Mouse (Mus musculus): ENCODE results near the gene Rpl35a. TPM values are rescaled to one million over a fixed set of nuclear protein-coding genes. Genes with fewer than 3 reads are reported as not detected.

Rpl35a gene
- polyA plus RNA-seq, 2 experiments: 1,006 to 1,399 TPM

- peaks cover 11% of the 10 kb centered on the region for H3K36me3 ChIP-seq (ENCODE audit: control insufficient read depth, insufficient read depth, low read length)
- no peak for TF ChIP-seq POLR2A (IDR thresholded peaks at IDR 0.05; ENCODE audit: borderline replicate concordance, extremely low read depth, insufficient read depth, insufficient read length)
- ATAC-seq (ENCODE audit: low FRiP score, low read depth): no peak
- no peaks in the 10 kb centered on the region for H3K4me1 ChIP-seq (ENCODE audit: control insufficient read depth, insufficient read depth, low read length)
- H3K4me3 ChIP-seq (replicated peaks; ENCODE audit: low read length): no peak overlapping the region
- DNase-seq (ENCODE audit: low spot score): no peak
- H3K27me3 ChIP-seq (ENCODE audit: control insufficient read depth, insufficient read depth, low read length): no peaks in the 10 kb centered on the region
- no peak overlapping the region for H3K4me2 ChIP-seq (replicated peaks; ENCODE audit: low read depth, low read length, severe bottlenecking)
- no peak overlapping the region for H3K9ac ChIP-seq (ENCODE audit: low read depth, low read length, severe bottlenecking)
- H3K9me3 ChIP-seq (ENCODE audit: control insufficient read depth, low read length): no peaks in the 10 kb centered on the region
- no peak overlapping the region for H3K27ac ChIP-seq (replicated peaks; ENCODE audit: low read depth, low read length)
Measured at GRCm38 (mm10) chr16:33070928-33071327, 14.7 kb downstream of the Rpl35a start.

DNA sequence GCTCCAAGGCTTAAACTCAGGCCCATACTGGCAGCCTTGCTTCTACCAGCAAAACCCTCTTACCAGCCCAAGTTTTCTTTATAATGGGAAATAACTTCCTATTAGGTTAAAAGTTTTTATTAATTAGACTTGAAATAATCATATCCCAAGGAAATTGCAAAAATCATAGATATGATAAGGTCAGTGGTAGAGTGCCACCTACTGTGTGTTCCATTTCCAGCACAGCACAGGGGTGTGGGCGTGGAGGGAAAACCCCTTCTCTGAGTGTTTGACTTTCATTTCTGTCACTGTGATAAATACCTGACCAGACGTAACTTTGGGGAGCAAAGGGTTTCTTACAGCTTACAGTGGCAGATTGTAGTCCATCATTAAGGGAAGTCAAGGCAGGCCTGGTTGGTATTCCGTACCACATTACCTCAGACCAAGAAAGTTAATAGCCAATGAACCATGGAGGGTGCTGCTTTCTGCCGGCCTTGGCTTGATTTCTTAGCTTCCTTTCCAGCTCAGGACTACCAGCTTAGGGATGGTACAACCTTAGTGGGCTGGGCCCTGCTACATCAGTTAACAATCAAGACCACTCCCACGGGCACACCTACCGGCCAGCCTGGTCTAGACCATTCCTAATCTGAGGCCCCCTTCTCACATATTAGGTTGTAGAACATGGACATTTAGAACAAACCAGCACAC is 16.8 kb downstream of the Rpl35a start:
- no peak overlapping the region for H3K4me3 ChIP-seq (replicated peaks; ENCODE audit: low read length)
- H3K27ac ChIP-seq (replicated peaks; ENCODE audit: low read depth, low read length): no peak overlapping the region
- H3K9me3 ChIP-seq (ENCODE audit: control insufficient read depth, low read length): no peaks in the 10 kb centered on the region
- no peak overlapping the region for H3K9ac ChIP-seq (ENCODE audit: low read depth, low read length, severe bottlenecking)
- DNase-seq (ENCODE audit: low spot score) (no peak), ATAC-seq (ENCODE audit: low FRiP score, low read depth) (no peak)
- H3K27me3 ChIP-seq (ENCODE audit: control insufficient read depth, insufficient read depth, low read length): no peaks in the 10 kb centered on the region
- no peaks in the 10 kb centered on the region for H3K4me1 ChIP-seq (ENCODE audit: control insufficient read depth, insufficient read depth, low read length)
- no peak overlapping the region for H3K4me2 ChIP-seq (replicated peaks; ENCODE audit: low read depth, low read length, severe bottlenecking)
- TF ChIP-seq POLR2A (IDR thresholded peaks at IDR 0.05; ENCODE audit: borderline replicate concordance, extremely low read depth, insufficient read depth, insufficient read length): no peak
- 87% methylated on average over 6 of the region's 6 CpGs for WGBS
- H3K36me3 ChIP-seq (ENCODE audit: control insufficient read depth, insufficient read depth, low read length): peaks cover 11% of the 10 kb centered on the region

DNA sequence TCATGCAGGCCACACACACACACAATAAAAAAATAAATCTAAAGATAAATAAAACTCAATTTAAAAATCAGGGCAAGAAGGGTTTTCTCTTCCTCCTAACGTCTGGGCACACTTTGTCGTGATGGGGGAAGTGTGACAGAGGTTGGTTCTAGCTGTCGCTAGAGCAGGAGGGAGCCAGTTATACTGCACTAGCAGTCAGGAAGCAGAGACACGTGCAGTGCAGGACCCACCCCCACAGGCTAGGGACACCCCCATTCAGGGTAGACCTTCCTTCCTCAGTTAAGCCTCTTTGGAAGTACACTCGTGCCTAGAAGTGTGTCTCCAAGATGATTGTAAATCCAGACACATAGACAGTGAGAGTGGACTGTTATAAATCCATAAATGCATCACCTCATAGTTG is 18.7 kb downstream of the Rpl35a start:
- 53% methylated on average over 5 of the region's 5 CpGs for WGBS
- Histone ChIP-seq H3K9ac (ENCODE audit: low read depth, low read length, severe bottlenecking) (no peak overlapping the region), H3K27me3 (ENCODE audit: control insufficient read depth, insufficient read depth, low read length) (no peaks in the 10 kb centered on the region), H3K4me3 (replicated peaks; ENCODE audit: low read length) (no peak overlapping the region), H3K4me1 (ENCODE audit: control insufficient read depth, insufficient read depth, low read length) (no peaks in the 10 kb centered on the region), H3K4me2 (replicated peaks; ENCODE audit: low read depth, low read length, severe bottlenecking) (no peak overlapping the region), H3K36me3 (ENCODE audit: control insufficient read depth, insufficient read depth, low read length) (peaks cover 11% of the 10 kb centered on the region), H3K9me3 (ENCODE audit: control insufficient read depth, low read length) (no peaks in the 10 kb centered on the region), H3K27ac (replicated peaks; ENCODE audit: low read depth, low read length) (no peak overlapping the region)
- no peak for TF ChIP-seq POLR2A (IDR thresholded peaks at IDR 0.05; ENCODE audit: borderline replicate concordance, extremely low read depth, insufficient read depth, insufficient read length)
- ATAC-seq (ENCODE audit: low FRiP score, low read depth) (no peak), DNase-seq (ENCODE audit: low spot score) (no peak)

DNA sequence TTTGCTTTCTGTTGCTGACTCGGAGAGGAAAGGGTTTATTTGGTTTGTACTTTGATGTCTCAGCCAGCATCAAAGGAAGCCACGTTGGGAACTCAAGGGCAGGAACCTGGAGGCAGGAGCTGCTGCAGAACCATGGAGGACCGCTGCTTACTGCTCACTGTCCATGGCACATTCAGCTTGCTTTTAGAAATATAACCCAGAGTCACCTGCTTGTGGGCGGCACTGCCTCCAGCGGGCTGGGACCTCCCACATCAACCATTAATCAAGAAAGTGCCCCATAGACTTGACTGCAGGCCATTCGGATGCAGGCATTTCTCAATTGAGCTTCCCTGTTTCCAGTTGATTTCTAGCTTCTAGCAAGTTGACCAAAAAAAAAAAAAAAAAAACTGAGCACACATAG is 19.8 kb downstream of the Rpl35a start:
- Histone ChIP-seq H3K9ac (ENCODE audit: low read depth, low read length, severe bottlenecking) (no peak overlapping the region), H3K4me2 (replicated peaks; ENCODE audit: low read depth, low read length, severe bottlenecking) (no peak overlapping the region), H3K4me3 (replicated peaks; ENCODE audit: low read length) (no peak overlapping the region), H3K27me3 (ENCODE audit: control insufficient read depth, insufficient read depth, low read length) (no peaks in the 10 kb centered on the region), H3K4me1 (ENCODE audit: control insufficient read depth, insufficient read depth, low read length) (no peaks in the 10 kb centered on the region), H3K9me3 (ENCODE audit: control insufficient read depth, low read length) (no peaks in the 10 kb centered on the region), H3K36me3 (ENCODE audit: control insufficient read depth, insufficient read depth, low read length) (peaks cover 4% of the 10 kb centered on the region), H3K27ac (replicated peaks; ENCODE audit: low read depth, low read length) (no peak overlapping the region)
- 54% methylated on average over 6 of the region's 6 CpGs for WGBS
- ATAC-seq (ENCODE audit: low FRiP score, low read depth) (no peak), DNase-seq (ENCODE audit: low spot score) (no peak)
- TF ChIP-seq POLR2A (IDR thresholded peaks at IDR 0.05; ENCODE audit: borderline replicate concordance, extremely low read depth, insufficient read depth, insufficient read length): no peak

GRCm38 (mm10) chr16:33077069-33077627 is 20.9 kb downstream of the Rpl35a start:
- no peaks in the 10 kb centered on the region; the same call in none of the 2 replicates for H3K36me3 ChIP-seq (ENCODE audit: control insufficient read depth, insufficient read depth, low read length)
- WGBS: 93% methylated on average over 5 of the region's 5 CpGs
- no peak overlapping the region for H3K4me2 ChIP-seq (replicated peaks; ENCODE audit: low read depth, low read length, severe bottlenecking)
- no peak overlapping the region for H3K9ac ChIP-seq (ENCODE audit: low read depth, low read length, severe bottlenecking)
- DNase-seq (ENCODE audit: low spot score): no peak
- no peaks in the 10 kb centered on the region for H3K9me3 ChIP-seq (ENCODE audit: control insufficient read depth, low read length)
- H3K4me1 ChIP-seq (ENCODE audit: control insufficient read depth, insufficient read depth, low read length): no peaks in the 10 kb centered on the region
- ATAC-seq (ENCODE audit: low FRiP score, low read depth): no peak
- H3K27ac ChIP-seq (replicated peaks; ENCODE audit: low read depth, low read length): no peak overlapping the region
- H3K27me3 ChIP-seq (ENCODE audit: control insufficient read depth, insufficient read depth, low read length): no peaks in the 10 kb centered on the region
- no peak for TF ChIP-seq POLR2A (IDR thresholded peaks at IDR 0.05; ENCODE audit: borderline replicate concordance, extremely low read depth, insufficient read depth, insufficient read length)
- H3K4me3 ChIP-seq (replicated peaks; ENCODE audit: low read length): no peak overlapping the region
